Mouse (Mus musculus) lung, postnatal 0 days (tissue): Measurements from ENCODE around the gene Dlg2.

Source experiments
- CTCF ChIP-seq: IDR thresholded peaks from 2 replicates; pipeline ENCODE4 v1.5.1; 2016; ENCODE audit warnings: antibody characterized with exemption, mild to moderate bottlenecking
- EP300 ChIP-seq: IDR thresholded peaks from 2 replicates; pipeline ENCODE4 v1.6.1; 2016; ENCODE audit warnings: antibody characterized with exemption, mild to moderate bottlenecking, control low read depth

DNA sequence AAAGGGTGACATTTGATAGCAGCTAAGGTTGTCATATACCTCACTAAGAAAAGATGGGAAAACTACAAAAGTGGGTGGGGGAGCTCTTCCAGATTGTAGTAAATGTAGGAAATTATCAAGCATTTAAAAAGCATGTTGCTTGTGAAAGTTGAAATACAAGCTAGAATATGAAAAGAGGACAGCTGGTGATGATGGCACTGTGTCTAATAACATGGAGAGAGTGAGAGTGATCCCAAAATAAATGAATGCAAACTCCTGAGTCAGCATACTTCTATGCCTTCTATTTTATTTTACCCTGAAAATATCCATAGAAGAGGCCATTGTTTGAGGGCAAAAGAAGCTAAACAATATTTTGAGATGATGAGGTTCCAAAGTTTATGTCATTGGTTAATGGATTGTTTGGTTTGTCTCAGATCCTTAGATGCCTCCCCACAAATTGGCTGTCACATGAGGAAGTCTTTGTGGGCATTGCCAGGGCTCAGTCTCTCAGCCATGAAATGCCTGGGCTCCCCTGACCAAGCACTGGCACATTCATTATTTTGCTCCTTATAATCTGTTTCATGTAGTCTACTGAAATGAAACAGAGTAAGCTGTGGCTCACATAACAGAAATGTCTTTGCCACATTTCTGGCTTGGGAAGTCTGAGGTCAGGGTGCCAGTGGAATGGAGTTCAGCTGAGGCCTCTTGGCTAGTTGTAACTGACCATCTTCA, 1276.8 kb downstream of the Dlg2 start:
- TF ChIP-seq CTCF = no peak
- no peak for TF ChIP-seq EP300
